Mouse (Mus musculus): ENCODE data around the gene 4921504E06Rik. TPM values are rescaled to one million over a fixed set of nuclear protein-coding genes. Genes with fewer than 3 reads are reported as not detected.

4921504E06Rik gene
- total and polyA plus RNA-seq, 2 experiments: not detected

DNA sequence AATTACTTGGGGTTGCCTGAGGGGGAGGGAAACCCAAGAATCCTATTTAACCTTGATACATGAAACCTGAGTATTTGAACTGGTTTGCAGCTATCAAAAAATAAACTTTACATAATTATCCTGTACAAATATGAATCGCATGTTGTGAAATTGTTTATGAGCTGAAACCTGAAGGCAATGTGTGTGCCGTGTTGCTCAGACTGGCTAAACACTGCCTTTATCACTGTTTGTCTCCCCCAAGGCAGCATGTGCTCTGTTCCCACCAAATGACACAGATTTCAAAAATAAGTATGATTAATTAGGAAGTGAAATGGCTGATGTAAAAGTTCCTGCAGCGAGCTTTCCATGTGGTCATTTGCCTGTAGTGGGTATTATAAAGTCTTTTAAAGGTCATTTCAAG lies 63.5 kb downstream of the 4921504E06Rik start:
- no peak for DNase-seq (ENCODE audit: extremely low read depth, low read depth, low spot score)
- Histone ChIP-seq H3K27me3 (ENCODE audit: control insufficient read depth, insufficient read depth, low read length) (no peaks in the 10 kb centered on the region), H3K4me1 (ENCODE audit: control insufficient read depth, insufficient read depth, low read length) (no peaks in the 10 kb centered on the region), H3K9ac (ENCODE audit: low read depth, low read length) (no peak overlapping the region), H3K36me3 (ENCODE audit: control insufficient read depth, insufficient read depth, low read length) (no peaks in the 10 kb centered on the region), H3K4me3 (ENCODE audit: insufficient read depth, low read depth, low read length) (no peak overlapping the region), H3K27ac (replicated peaks; ENCODE audit: insufficient read depth, low read depth, low read length) (no peak overlapping the region), H3K79me2 (ENCODE audit: control insufficient read depth, insufficient read depth, low read length) (no peaks in the 10 kb centered on the region)
- no peak for TF ChIP-seq POLR2A (IDR thresholded peaks at IDR 0.05; ENCODE audit: extremely low read depth, insufficient read depth, low read length)
- no peak for TF ChIP-seq CTCF (IDR thresholded peaks at IDR 0.05; ENCODE audit: low read depth, low read length)
- 64% methylated on average over 3 of the region's 3 CpGs for WGBS

DNA sequence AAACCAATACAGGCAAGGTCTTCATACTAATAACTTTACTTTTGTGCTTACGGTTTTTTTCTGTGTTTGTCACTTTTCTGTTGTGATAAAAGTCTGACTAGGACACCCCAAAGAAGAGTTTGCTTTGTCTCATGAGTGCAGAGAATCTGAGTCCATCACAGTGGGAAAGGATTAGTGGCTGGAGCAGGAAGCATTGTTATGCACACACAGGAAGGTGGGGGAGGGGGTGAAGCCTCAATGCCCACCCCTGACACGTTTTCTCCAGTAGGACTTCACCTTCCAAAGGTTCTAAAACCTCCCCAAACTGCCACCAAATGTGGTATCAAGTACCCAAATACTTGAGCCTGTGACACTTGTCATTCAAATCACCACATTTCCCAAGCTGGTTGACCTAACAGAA lies 91.8 kb downstream of the 4921504E06Rik start:
- Histone ChIP-seq H3K4me3 (ENCODE audit: insufficient read depth, low read depth, low read length) (no peak overlapping the region), H3K27me3 (ENCODE audit: control insufficient read depth, insufficient read depth, low read length) (no peaks in the 10 kb centered on the region), H3K27ac (replicated peaks; ENCODE audit: insufficient read depth, low read depth, low read length) (no peak overlapping the region), H3K79me2 (ENCODE audit: control insufficient read depth, insufficient read depth, low read length) (no peaks in the 10 kb centered on the region), H3K9ac (ENCODE audit: low read depth, low read length) (no peak overlapping the region), H3K4me1 (ENCODE audit: control insufficient read depth, insufficient read depth, low read length) (no peaks in the 10 kb centered on the region), H3K36me3 (ENCODE audit: control insufficient read depth, insufficient read depth, low read length) (no peaks in the 10 kb centered on the region)
- no peak for DNase-seq (ENCODE audit: extremely low read depth, low read depth, low spot score)
- no peak for TF ChIP-seq CTCF (IDR thresholded peaks at IDR 0.05; ENCODE audit: low read depth, low read length)
- no peak for TF ChIP-seq POLR2A (IDR thresholded peaks at IDR 0.05; ENCODE audit: extremely low read depth, insufficient read depth, low read length)
- 27% methylated on average over 2 of the region's 2 CpGs for WGBS

DNA sequence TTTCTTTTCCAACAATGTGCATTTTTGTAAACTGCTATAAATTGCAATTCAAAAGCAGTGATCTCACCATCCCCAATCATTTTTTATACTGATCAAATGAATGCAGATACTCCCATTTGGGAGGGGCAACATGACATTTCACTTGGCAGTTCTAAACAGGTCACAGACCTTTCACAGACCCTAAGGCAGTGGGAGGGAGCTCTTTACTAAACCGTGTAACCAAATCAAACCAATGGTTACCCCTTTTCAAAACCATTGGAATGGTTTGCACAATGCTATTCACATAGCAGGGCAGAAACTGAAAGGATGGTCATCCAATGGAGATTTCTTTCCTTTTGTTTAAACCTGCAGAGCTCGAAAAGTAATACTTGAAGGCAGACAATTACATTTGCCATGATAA lies 94.9 kb downstream of the 4921504E06Rik start:
- Histone ChIP-seq H3K4me1 (ENCODE audit: control insufficient read depth, insufficient read depth, low read length) (no peaks in the 10 kb centered on the region), H3K27me3 (ENCODE audit: control insufficient read depth, insufficient read depth, low read length) (no peaks in the 10 kb centered on the region; the same call in 1 of the 2 replicates), H3K36me3 (ENCODE audit: control insufficient read depth, insufficient read depth, low read length) (no peaks in the 10 kb centered on the region), H3K27ac (replicated peaks; ENCODE audit: insufficient read depth, low read depth, low read length) (no peak overlapping the region), H3K79me2 (ENCODE audit: control insufficient read depth, insufficient read depth, low read length) (no peaks in the 10 kb centered on the region), H3K9ac (ENCODE audit: low read depth, low read length) (no peak overlapping the region), H3K4me3 (ENCODE audit: insufficient read depth, low read depth, low read length) (no peak overlapping the region)
- TF ChIP-seq CTCF (IDR thresholded peaks at IDR 0.05; ENCODE audit: low read depth, low read length): no peak
- no peak for TF ChIP-seq POLR2A (IDR thresholded peaks at IDR 0.05; ENCODE audit: extremely low read depth, insufficient read depth, low read length)
- WGBS: 48% methylated on average over 2 of the region's 2 CpGs
- no peak for DNase-seq (ENCODE audit: extremely low read depth, low read depth, low spot score)

DNA sequence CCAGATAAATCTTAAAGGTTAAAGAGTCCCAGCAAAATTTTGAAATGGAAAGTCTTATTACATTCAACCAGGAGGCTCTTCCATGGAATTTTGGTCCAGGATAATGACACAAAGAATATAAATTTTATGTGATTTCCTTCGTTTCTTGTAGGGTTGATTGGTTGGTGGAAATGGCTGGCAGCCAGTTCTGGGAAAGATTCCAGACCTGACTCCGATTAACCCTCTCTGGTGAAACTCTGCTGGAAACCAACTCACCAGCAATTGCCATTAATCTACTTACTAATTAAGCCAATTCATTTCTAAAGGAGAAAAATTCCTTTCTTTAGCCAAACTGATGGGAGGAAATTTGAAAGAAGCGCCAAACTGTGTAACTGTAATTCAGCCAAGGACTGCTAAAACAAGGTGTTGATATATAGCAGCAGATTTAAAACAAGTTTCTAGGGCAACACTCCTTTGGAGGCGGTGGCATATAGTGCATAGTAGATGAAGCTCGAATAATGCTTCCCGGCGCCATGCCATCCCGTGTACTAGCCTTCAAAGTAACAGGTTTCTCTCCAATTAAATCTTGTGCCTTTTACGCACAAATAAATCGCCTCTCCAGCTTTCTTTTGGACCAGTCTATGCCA lies 97.7 kb downstream of the 4921504E06Rik start:
- Histone ChIP-seq H3K27me3 (ENCODE audit: control insufficient read depth, insufficient read depth, low read length) (peaks cover 7% of the 10 kb centered on the region; the same call in 1 of the 2 replicates), H3K9ac (ENCODE audit: low read depth, low read length) (no peak overlapping the region)
- 27% methylated on average over 10 of the region's 10 CpGs for WGBS

DNA sequence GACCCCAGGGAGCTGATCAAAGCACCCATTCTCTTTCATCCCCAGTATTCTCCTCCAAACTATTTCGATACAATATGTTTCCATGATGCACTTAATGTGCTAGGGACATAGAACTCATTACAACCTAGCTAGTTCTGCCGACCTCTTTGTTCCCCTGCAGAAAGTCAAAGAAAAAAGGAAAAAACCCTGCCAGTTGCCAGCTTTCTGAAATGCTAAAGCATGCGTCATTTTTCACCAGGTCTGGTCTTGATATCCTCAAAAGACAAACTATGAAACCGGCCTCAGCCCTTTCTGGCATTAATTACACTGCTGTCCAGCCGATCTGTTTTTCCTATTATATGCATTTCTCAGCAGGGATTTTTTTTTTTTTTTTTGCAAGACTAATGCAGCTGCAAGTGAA lies 98.5 kb downstream of the 4921504E06Rik start:
- WGBS: 12% methylated on average over 5 of the region's 5 CpGs
- no peaks in the 10 kb centered on the region for H3K4me1 ChIP-seq (ENCODE audit: control insufficient read depth, insufficient read depth, low read length)
- no peak overlapping the region for H3K27ac ChIP-seq (replicated peaks; ENCODE audit: insufficient read depth, low read depth, low read length)
- TF ChIP-seq CTCF (IDR thresholded peaks at IDR 0.05; ENCODE audit: low read depth, low read length): no peak
- TF ChIP-seq POLR2A (IDR thresholded peaks at IDR 0.05; ENCODE audit: extremely low read depth, insufficient read depth, low read length): no peak
- no peaks in the 10 kb centered on the region for H3K79me2 ChIP-seq (ENCODE audit: control insufficient read depth, insufficient read depth, low read length)
- peaks cover 7% of the 10 kb centered on the region; the same call in 1 of the 2 replicates for H3K27me3 ChIP-seq (ENCODE audit: control insufficient read depth, insufficient read depth, low read length)
- H3K4me3 ChIP-seq (ENCODE audit: insufficient read depth, low read depth, low read length): no peak overlapping the region
- no peak for DNase-seq (ENCODE audit: extremely low read depth, low read depth, low spot score)
- H3K9ac ChIP-seq (ENCODE audit: low read depth, low read length): no peak overlapping the region
- H3K36me3 ChIP-seq (ENCODE audit: control insufficient read depth, insufficient read depth, low read length): no peaks in the 10 kb centered on the region

More for the DNA sequence above, 97.7 kb downstream of the 4921504E06Rik start:
- Histone ChIP-seq H3K27ac (replicated peaks; ENCODE audit: insufficient read depth, low read depth, low read length) (no peak overlapping the region), H3K4me3 (ENCODE audit: insufficient read depth, low read depth, low read length) (no peak overlapping the region), H3K4me1 (ENCODE audit: control insufficient read depth, insufficient read depth, low read length) (no peaks in the 10 kb centered on the region), H3K36me3 (ENCODE audit: control insufficient read depth, insufficient read depth, low read length) (no peaks in the 10 kb centered on the region), H3K79me2 (ENCODE audit: control insufficient read depth, insufficient read depth, low read length) (no peaks in the 10 kb centered on the region)
- no peak for DNase-seq (ENCODE audit: extremely low read depth, low read depth, low spot score)
- TF ChIP-seq POLR2A (IDR thresholded peaks at IDR 0.05; ENCODE audit: extremely low read depth, insufficient read depth, low read length) (no peak), CTCF (IDR thresholded peaks at IDR 0.05; ENCODE audit: low read depth, low read length) (no peak)

DNA sequence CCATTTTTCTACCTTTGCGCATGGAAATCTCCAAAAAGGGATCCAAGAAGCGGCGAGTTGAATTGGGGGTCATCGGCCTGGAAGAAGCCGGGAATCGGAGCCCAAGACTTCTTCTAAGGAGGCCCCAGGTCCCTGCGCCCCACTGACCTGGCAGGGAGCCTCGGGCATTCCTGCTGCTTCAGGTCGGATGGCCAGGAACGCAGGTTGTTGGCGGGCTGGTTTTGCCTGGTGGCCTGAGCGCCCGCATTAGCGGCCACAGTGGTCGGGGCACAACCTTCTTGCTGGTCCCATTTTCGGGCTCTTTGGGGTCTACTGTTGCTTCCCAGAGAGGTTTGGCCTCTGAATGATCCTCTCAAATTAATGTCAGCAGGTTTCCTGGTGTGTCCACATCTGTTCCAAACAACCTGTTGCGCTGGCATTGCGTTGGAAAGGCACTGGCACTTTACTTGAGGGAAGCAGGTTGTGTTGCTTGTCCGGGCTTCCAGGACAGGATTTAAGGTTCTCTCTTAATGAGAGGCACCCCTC lies 101.1 kb downstream of the 4921504E06Rik start:
- H3K4me1 ChIP-seq (ENCODE audit: control insufficient read depth, insufficient read depth, low read length): no peaks in the 10 kb centered on the region
- H3K27me3 ChIP-seq (ENCODE audit: control insufficient read depth, insufficient read depth, low read length): peaks cover 7% of the 10 kb centered on the region; the same call in 1 of the 2 replicates
- no peak for DNase-seq (ENCODE audit: extremely low read depth, low read depth, low spot score)
- 1% methylated on average over 19 of the region's 19 CpGs for WGBS
- no peak overlapping the region for H3K27ac ChIP-seq (replicated peaks; ENCODE audit: insufficient read depth, low read depth, low read length)
- TF ChIP-seq CTCF (IDR thresholded peaks at IDR 0.05; ENCODE audit: low read depth, low read length) (no peak), POLR2A (IDR thresholded peaks at IDR 0.05; ENCODE audit: extremely low read depth, insufficient read depth, low read length) (no peak)
- H3K4me3 ChIP-seq (ENCODE audit: insufficient read depth, low read depth, low read length): no peak overlapping the region
- no peaks in the 10 kb centered on the region for H3K79me2 ChIP-seq (ENCODE audit: control insufficient read depth, insufficient read depth, low read length)
- no peak overlapping the region for H3K9ac ChIP-seq (ENCODE audit: low read depth, low read length)
- no peaks in the 10 kb centered on the region for H3K36me3 ChIP-seq (ENCODE audit: control insufficient read depth, insufficient read depth, low read length)
